Mouse (Mus musculus) forebrain, embryonic 12.5 days (tissue): ENCODE measurements at regions not wholly inside any gene's neighbourhood (a gene's known extent, or its start where the extent isn't known, plus 50 kb on each side); places are given as distances from the start of the nearest gene placed in this dataset.
A peak's percentile ranks its signal among the peaks of the same experiment; 100 is the strongest.

Experiments used
- ATAC-seq: fragments of 200-750 bp; cut with Nextera tagmentation; 2 replicates; pipeline ENCODE4 v1.8.0; 2017; ENCODE audit warnings: moderate TSS enrichment; ENCODE audit not compliant: low FRiP score
- H3K27ac ChIP-seq: fragments of 300-500 bp; sonication (generic); 2 replicates; pipeline ENCODE4 v1.5.1; 2016; ENCODE audit warnings: mild to moderate bottlenecking
- H3K27me3 ChIP-seq: fragments of 300-500 bp; sonication (generic); 2 replicates; pipeline ENCODE4 v1.6.1; 2016; ENCODE audit warnings: mild to moderate bottlenecking
- H3K36me3 ChIP-seq: fragments of 300-500 bp; sonication (generic); replicated peaks from 2 replicates; pipeline ENCODE4 v1.6.1; 2016; ENCODE audit warnings: mild to moderate bottlenecking
- H3K4me1 ChIP-seq: fragments of 300-500 bp; sonication (generic); 2 replicates; pipeline ENCODE4 v1.6.1; 2016
- H3K4me2 ChIP-seq: fragments of 300-500 bp; sonication (generic); 2 replicates; pipeline ENCODE4 v1.6.1; 2016; ENCODE audit warnings: mild to moderate bottlenecking, moderate library complexity
- H3K4me3 ChIP-seq: fragments of 300-500 bp; sonication (generic); replicated peaks from 2 replicates; pipeline ENCODE4 v1.5.1; 2016; ENCODE audit warnings: mild to moderate bottlenecking
- H3K9ac ChIP-seq: fragments of 300-500 bp; sonication (generic); 2 replicates; pipeline ENCODE4 v1.6.1; 2016; ENCODE audit warnings: mild to moderate bottlenecking
- H3K9me3 ChIP-seq: fragments of 300-500 bp; sonication (generic); 2 replicates; pipeline ENCODE4 v1.6.1; 2016
- WGBS: fragments of 180-500 bp; shearing (Covaris S2); methylation state at CpG from one replicate; pipeline ENCODE4 v1.1.7; 2016; 5-methylcytosine and 5-hydroxymethylcytosine counted together

- Histone ChIP-seq H3K9me3 (no peaks in the 10 kb centered on the region), H3K4me1 (peaks cover 12% of the 10 kb centered on the region), H3K9ac (no peak overlapping the region), H3K36me3 (no peaks in the 10 kb centered on the region), H3K4me3 (no peak overlapping the region), H3K27me3 (no peaks in the 10 kb centered on the region), H3K27ac (no peak overlapping the region), H3K4me2 (no peak overlapping the region)
- no peak for ATAC-seq
- WGBS: 74% methylated on average over 5 of the region's 5 CpGs
Measured at GRCm38 (mm10) chr17:80891656-80892055, 52.8 kb upstream of the Tmem178 start.

- H3K4me3 ChIP-seq: no peak overlapping the region
- WGBS: 98% methylated on average over 4 of the region's 4 CpGs
- no peak overlapping the region for H3K27ac ChIP-seq
- ATAC-seq: no peak
- H3K4me1 ChIP-seq: peaks cover 16% of the 10 kb centered on the region
- H3K36me3 ChIP-seq: no peaks in the 10 kb centered on the region
- no peaks in the 10 kb centered on the region for H3K9me3 ChIP-seq
- H3K4me2 ChIP-seq: no peak overlapping the region
- no peak overlapping the region for H3K9ac ChIP-seq
- no peaks in the 10 kb centered on the region for H3K27me3 ChIP-seq
Measured at GRCm38 (mm10) chr17:80889095-80889494, 55.3 kb upstream of the Tmem178 start.

GRCm38 (mm10) chr17:80887749-80888119 is 56.7 kb upstream of the Tmem178 start:
- Histone ChIP-seq H3K4me3 (no peak overlapping the region), H3K4me1 (peaks cover 16% of the 10 kb centered on the region), H3K9ac (no peak overlapping the region), H3K4me2 (peak overlapping the region; percentile 35), H3K27ac (peak overlapping the region; percentile 82), H3K27me3 (no peaks in the 10 kb centered on the region), H3K36me3 (no peaks in the 10 kb centered on the region), H3K9me3 (no peaks in the 10 kb centered on the region)
- WGBS: 7% methylated on average over 8 of the region's 8 CpGs
- peak; percentile 48; the same call in 1 of the 2 replicates for ATAC-seq

- peak; percentile 73; the same call in 1 of the 2 replicates for ATAC-seq
- H3K4me2 ChIP-seq: peak overlapping the region; percentile 35
- peak overlapping the region; percentile 82 for H3K27ac ChIP-seq
- H3K9ac ChIP-seq: no peak overlapping the region
- H3K27me3 ChIP-seq: no peaks in the 10 kb centered on the region
- H3K4me3 ChIP-seq: 0 out of 2 replicates have a peak overlapping the region, but pooled peaks have one; percentile 2
- peaks cover 16% of the 10 kb centered on the region for H3K4me1 ChIP-seq
- no peaks in the 10 kb centered on the region for H3K36me3 ChIP-seq
- H3K9me3 ChIP-seq: no peaks in the 10 kb centered on the region
- 5% methylated on average over 18 of the region's 18 CpGs for WGBS
Measured at GRCm38 (mm10) chr17:80887021-80887748, 57.2 kb upstream of the Tmem178 start.

GRCm38 (mm10) chr17:80886211-80886701 is 58.2 kb upstream of the Tmem178 start:
- WGBS: 81% methylated on average over 3 of the region's 3 CpGs
- Histone ChIP-seq H3K27ac (no peak overlapping the region), H3K4me1 (peaks cover 16% of the 10 kb centered on the region), H3K4me3 (no peak overlapping the region), H3K4me2 (no peak overlapping the region), H3K9ac (no peak overlapping the region), H3K27me3 (no peaks in the 10 kb centered on the region), H3K36me3 (no peaks in the 10 kb centered on the region), H3K9me3 (no peaks in the 10 kb centered on the region)
- ATAC-seq: no peak

- 87% methylated on average over 9 of the region's 9 CpGs for WGBS
- Histone ChIP-seq H3K9ac (no peak overlapping the region), H3K36me3 (no peaks in the 10 kb centered on the region), H3K9me3 (no peaks in the 10 kb centered on the region), H3K27ac (no peak overlapping the region), H3K4me2 (no peak overlapping the region), H3K27me3 (no peaks in the 10 kb centered on the region), H3K4me1 (peaks cover 16% of the 10 kb centered on the region), H3K4me3 (no peak overlapping the region)
- ATAC-seq: no peak
Measured at GRCm38 (mm10) chr17:80885706-80886105, 58.7 kb upstream of the Tmem178 start.

GRCm38 (mm10) chr17:80884886-80885285 is 59.5 kb upstream of the Tmem178 start:
- Histone ChIP-seq H3K27ac (no peak overlapping the region), H3K4me2 (no peak overlapping the region), H3K36me3 (no peaks in the 10 kb centered on the region), H3K4me3 (no peak overlapping the region), H3K27me3 (no peaks in the 10 kb centered on the region), H3K9ac (no peak overlapping the region), H3K9me3 (no peaks in the 10 kb centered on the region), H3K4me1 (peaks cover 16% of the 10 kb centered on the region)
- no peak for ATAC-seq
- 55% methylated on average over 2 of the region's 2 CpGs for WGBS

GRCm38 (mm10) chr17:80882476-80882875 is 62.0 kb upstream of the Tmem178 start:
- Histone ChIP-seq H3K27me3 (no peaks in the 10 kb centered on the region), H3K4me2 (no peak overlapping the region), H3K9me3 (no peaks in the 10 kb centered on the region), H3K9ac (no peak overlapping the region), H3K4me3 (no peak overlapping the region), H3K27ac (no peak overlapping the region), H3K36me3 (no peaks in the 10 kb centered on the region), H3K4me1 (peaks cover 11% of the 10 kb centered on the region)
- no peak for ATAC-seq
- WGBS: 88% methylated on average over 3 of the region's 3 CpGs

GRCm38 (mm10) chr17:80880325-80880724 is 64.1 kb upstream of the Tmem178 start:
- H3K4me1 ChIP-seq: no peaks in the 10 kb centered on the region
- H3K9me3 ChIP-seq: no peaks in the 10 kb centered on the region
- H3K4me3 ChIP-seq: no peak overlapping the region
- H3K27me3 ChIP-seq: no peaks in the 10 kb centered on the region
- 81% methylated on average over 4 of the region's 4 CpGs for WGBS
- no peak for ATAC-seq
- H3K27ac ChIP-seq: no peak overlapping the region
- no peak overlapping the region for H3K9ac ChIP-seq
- no peaks in the 10 kb centered on the region for H3K36me3 ChIP-seq
- H3K4me2 ChIP-seq: no peak overlapping the region

- no peak overlapping the region for H3K27ac ChIP-seq
- no peaks in the 10 kb centered on the region for H3K4me1 ChIP-seq
- H3K9me3 ChIP-seq: no peaks in the 10 kb centered on the region
- H3K4me3 ChIP-seq: no peak overlapping the region
- no peak overlapping the region for H3K9ac ChIP-seq
- H3K4me2 ChIP-seq: no peak overlapping the region
- H3K36me3 ChIP-seq: no peaks in the 10 kb centered on the region
- H3K27me3 ChIP-seq: no peaks in the 10 kb centered on the region
- no peak for ATAC-seq
- 46% methylated on average over 7 of the region's 7 CpGs for WGBS
Measured at GRCm38 (mm10) chr17:80875352-80876044, 68.9 kb upstream of the Tmem178 start.

- no peak overlapping the region for H3K4me2 ChIP-seq
- H3K27me3 ChIP-seq: no peaks in the 10 kb centered on the region
- no peaks in the 10 kb centered on the region for H3K4me1 ChIP-seq
- H3K36me3 ChIP-seq: no peaks in the 10 kb centered on the region
- H3K9me3 ChIP-seq: no peaks in the 10 kb centered on the region
- ATAC-seq: no peak
- WGBS: 86% methylated on average over 4 of the region's 4 CpGs
- H3K27ac ChIP-seq: no peak overlapping the region
- H3K4me3 ChIP-seq: no peak overlapping the region
- no peak overlapping the region for H3K9ac ChIP-seq
Measured at GRCm38 (mm10) chr17:80870965-80871364, 73.5 kb upstream of the Tmem178 start.

GRCm38 (mm10) chr17:80862338-80862737 is 82.1 kb upstream of the Tmem178 start:
- WGBS: 88% methylated on average over 8 of the region's 8 CpGs
- no peaks in the 10 kb centered on the region for H3K4me1 ChIP-seq
- H3K27me3 ChIP-seq: no peaks in the 10 kb centered on the region
- no peak overlapping the region for H3K4me3 ChIP-seq
- H3K27ac ChIP-seq: no peak overlapping the region
- no peaks in the 10 kb centered on the region for H3K36me3 ChIP-seq
- H3K4me2 ChIP-seq: no peak overlapping the region
- no peak for ATAC-seq
- H3K9me3 ChIP-seq: no peaks in the 10 kb centered on the region
- no peak overlapping the region for H3K9ac ChIP-seq
